Mouse (Mus musculus) lung, adult 18-20 months (tissue): ENCODE measurements around the gene Prss44.

Experiments
- DNase-seq, 2 experiments: peaks; one replicate each; pipeline ENCODE4 v3.0.0; 2022; ENCODE audit warnings: mixed read lengths in 2 of 2

Gene Prss44

DNA sequence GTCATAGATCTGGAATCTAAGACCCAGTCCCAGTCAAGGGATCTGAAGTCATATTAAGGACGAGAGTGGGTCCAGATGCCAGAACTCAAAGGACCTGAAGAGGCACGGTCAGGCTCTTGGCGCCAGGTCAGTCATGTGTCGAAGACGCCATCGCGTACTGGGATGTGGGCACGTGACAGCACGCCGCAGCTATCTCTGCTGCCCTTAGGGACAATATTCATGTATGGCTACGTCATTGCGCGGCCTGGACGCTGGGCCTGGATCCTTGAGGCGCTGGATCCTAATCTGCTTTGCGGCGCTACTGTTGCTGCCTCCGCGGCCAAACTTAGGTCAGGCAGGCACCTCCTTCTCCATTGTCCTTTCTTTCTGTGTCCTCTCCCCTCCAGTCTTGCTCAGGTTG is 20.6 kb downstream of the Prss44 start, which contains the start of gene Prss45:
TSS of gene Prss45 (plus strand) at position 178 of the 400 bp plus-strand sequence.
- no peak for DNase-seq

DNA sequence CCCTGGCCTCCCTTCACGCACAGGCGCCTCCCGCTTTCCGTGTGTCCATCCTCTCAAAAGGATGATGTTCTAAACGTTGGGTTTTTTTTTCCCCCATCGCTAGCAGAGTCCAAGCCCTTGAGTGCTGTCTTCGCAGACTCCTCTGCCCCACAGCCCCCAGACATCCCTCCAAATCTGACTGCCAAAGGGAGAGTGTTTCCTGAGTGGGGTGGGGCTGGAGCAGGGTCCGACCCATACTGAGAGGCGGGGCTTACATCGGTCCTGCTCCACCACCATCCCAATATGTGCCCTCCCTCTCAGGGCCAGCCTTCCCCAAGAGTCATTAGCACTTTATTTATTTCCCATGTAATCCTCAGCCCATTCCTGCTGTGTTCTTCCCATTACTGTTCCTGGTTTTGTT is 21.2 kb downstream of the Prss44 start:
- no peak for DNase-seq

DNA sequence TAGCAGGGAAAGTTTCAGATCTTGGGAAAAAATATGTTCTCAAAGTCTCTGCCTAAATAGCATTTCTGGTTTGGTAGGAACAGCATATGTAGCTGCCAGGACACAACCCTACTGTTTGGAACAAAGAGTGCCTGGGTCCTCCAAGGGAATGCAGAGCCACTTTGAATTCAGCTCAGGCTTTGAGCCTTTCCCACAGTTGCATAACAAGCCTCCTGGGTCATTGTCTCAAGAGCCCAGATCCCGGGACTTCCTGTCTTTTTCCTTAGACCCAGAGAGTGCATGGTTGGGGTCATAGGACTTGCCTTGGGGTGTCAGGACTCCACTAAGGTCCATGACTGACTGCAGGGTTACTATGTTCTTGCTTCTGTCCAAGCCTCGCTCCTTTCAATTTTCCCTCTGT is 22.3 kb downstream of the Prss44 start:
- peak; percentile 31 to 59 for DNase-seq

DNA sequence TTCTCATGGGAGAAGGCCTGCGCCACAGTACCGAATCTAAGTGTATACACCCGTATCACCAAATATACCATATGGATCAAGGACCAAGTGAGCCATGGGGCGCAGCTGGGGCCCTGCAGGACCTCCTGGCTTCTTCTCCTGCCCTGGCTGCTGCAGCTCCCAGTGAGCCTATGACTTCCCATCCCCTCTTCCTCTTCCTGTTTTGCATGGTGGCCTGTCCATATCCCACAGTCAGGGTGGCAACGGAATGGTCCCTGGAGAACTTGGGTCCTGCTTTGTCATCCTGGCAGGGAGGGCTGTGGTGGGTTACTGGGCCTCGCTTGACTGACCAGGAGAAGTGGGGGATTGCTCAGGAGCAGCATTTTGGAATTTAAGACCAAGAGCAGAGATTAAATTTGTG is 27.1 kb downstream of the Prss44 start:
- DNase-seq = no peak

DNA sequence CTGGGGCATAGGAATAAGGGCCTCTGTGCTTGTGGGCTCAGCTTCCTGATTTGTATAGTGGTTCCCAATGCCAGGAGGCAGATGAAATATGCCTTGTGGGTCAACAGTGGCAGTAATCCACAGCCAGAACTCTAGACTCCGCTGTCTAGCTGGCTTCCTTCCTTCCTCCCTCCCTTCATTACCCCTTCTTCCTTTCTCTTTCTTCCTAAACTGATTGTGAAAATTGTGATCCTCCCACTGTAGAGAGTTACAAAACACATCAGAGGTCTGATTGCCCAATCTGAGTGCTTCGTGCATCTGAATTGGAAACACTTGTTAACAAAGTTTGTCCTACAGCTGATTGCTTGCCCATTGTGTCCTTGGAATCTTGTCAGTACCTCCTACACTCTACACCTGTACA is 27.6 kb downstream of the Prss44 start:
- peak; percentile 39 to 71 for DNase-seq

DNA sequence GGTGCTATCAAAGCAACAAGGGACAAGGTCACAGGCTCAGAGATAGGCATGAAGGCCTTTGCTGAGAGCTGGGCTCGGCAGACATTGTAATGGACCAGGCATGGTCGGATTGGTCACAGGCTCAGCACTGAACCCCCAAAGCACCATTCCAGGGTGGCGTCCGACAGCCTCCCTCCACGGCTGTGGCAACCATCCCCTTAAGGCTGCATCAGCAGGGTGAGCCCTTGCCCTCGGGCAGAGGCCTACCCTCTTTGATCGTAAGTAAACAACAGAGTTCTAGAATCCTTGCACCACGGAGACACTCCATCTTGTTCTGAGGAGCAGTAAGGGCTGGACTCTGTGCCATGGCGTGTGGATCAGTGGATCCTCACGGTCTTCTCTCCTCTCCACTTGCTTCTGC is 30.4 kb downstream of the Prss44 start, which contains the start of gene Prss46:
TSS of gene Prss46 (plus strand) at position 301 of the 400 bp plus-strand sequence.
- no peak for DNase-seq

- no peak for DNase-seq
Observed at GRCm38 (mm10) chr9:110849162-110849561, 35.4 kb downstream of the Prss44 start.

DNA sequence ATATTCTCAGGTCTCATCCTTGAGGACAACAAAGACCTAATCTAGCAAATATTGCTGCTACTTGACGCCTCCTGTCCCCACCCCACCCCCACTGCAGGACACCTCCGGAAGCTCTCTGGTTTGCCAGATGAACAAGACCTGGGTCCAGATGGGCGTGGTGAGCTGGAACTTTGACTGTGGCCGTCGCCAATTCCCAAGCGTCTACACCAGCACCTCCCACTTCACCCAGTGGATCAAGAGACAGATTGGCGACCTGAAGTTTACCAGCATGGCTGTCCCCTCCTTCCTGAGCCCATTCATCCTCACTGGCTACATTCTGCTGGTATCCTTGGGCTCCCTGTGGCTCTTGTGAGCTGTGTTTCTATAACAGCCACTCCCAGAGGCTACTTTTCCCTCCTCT is 42.1 kb downstream of the Prss44 start:
- DNase-seq = no peak

DNA sequence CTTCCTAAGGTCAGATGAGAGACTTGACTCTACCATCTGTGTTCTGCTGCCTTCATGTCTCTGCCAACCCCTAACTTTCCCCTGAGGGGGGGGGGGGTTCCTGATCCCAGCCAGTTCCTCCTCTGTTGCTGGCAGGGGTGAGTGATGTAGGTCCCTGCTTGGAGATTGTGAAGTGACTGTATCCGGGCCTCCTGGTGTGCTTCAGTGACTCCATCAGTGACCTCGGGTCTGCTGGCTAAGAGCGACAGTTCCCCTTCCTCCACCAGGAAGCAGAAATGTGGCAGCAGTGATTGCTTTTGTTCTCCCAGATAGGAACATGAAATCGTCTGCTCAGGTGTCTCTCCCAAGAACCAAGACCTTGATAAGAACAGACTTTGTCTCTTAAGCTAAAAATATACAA is 43.1 kb downstream of the Prss44 start:
- DNase-seq = no peak

GRCm38 (mm10) chr9:110857781-110858472 is 44.1 kb downstream of the Prss44 start, which contains the start of gene Prss50:
TSS of gene Prss50 (plus strand) at chr9:110857967.
- DNase-seq = no peak

DNA sequence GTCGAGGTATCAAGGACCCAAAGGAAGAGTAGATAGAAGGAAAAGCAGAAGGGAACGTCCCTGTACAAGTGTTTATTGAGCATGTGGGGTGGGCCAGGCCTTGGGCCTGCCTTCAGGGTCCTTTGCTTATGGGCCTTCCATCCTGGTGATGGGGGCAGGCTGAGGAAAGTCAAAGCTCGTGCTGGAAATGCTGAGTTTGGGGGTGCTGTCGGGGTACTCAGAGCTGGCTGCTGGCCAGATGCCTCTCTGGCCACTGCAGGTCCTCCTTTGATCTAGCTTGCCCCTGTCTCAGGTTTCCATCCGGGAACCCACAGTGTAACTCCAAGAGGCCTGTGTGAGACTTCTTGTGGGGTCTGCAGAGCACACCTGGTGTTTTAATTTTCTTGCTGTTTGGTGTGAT is 44.7 kb downstream of the Prss44 start:
- DNase-seq = no peak

GRCm38 (mm10) chr9:110858967-110859596 is 45.3 kb downstream of the Prss44 start:
- no peak for DNase-seq

DNA sequence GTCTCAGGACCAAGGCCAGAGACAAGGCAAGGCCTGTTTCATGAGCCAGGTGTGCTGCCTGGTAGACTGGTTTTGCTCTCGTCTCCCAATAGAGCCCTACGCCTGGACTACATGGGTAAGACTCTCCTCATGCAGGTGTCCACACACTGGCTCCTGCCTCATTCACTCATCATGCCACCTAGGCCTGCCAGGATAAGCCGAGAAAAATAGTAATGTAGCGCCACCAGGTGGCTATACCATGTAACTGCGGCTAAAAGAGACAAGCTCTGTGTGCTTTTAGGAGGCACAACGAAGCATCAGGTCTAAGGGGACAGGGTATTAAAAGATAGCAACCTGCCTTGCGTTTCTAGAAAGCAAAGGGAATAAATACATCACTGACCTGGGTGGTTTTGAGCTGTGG is 57.2 kb downstream of the Prss44 start:
- DNase-seq = peak; percentile 53 to 64
